Comparison of ENCODE assay signal across 7 mouse cellular contexts in genomic region chr11:32903970-32904369, GRCm38 (mm10).
"Had no signal": no experiment of that assay in that cellular context is flagged by ENCODE, and none has a peak within 500 bp of the region (broad histone marks: within the 10 kb centered on the region; RNA-seq: fewer than 3 reads in every experiment).

No protein-coding gene starts in this region.

- H3K9me3 ChIP-seq: limb, embryonic 13.5 days; midbrain, embryonic 13.5 days had no signal

- H3K27ac ChIP-seq: limb, embryonic 13.5 days; liver, embryonic 14.5 days; midbrain, embryonic 13.5 days had no signal

- ATAC-seq: midbrain, embryonic 13.5 days had no signal

- H3K36me3 ChIP-seq: limb, embryonic 13.5 days; midbrain, embryonic 13.5 days had no signal

- H3K4me3 ChIP-seq: limb, embryonic 13.5 days; midbrain, embryonic 13.5 days had no signal

- H3K27me3 ChIP-seq: midbrain, embryonic 13.5 days had no signal

- DNase-seq: kidney, postnatal 10 days; lung, adult 18-20 months; right cerebral cortex, postnatal 25 days; thymus, postnatal 36 days had no signal
